Mouse (Mus musculus) liver, embryonic 14.5 days (tissue): Measurements from ENCODE around the gene 9130019O22Rik.

Experiments
- CTCF ChIP-seq: IDR thresholded peaks from 2 replicates; pipeline ENCODE4 v1.5.1; 2016; ENCODE audit warnings: antibody characterized with exemption, low read depth, control low read depth
- EP300 ChIP-seq: IDR thresholded peaks from 2 replicates; pipeline ENCODE4 v1.6.1; 2016; ENCODE audit warnings: antibody characterized with exemption, low read depth

- no peak for TF ChIP-seq CTCF
- no peak for TF ChIP-seq EP300
Observed at GRCm38 (mm10) chr7:127422247-127422646, 35.3 kb upstream of the 9130019O22Rik start.
